Mouse (Mus musculus): Measurements from ENCODE around the gene Anpep.

GRCm38 (mm10) chr7:79866294-79867000 is 5.6 kb upstream of the Anpep start:
- TF ChIP-seq CTCF (IDR thresholded peaks at IDR 0.05; ENCODE audit: insufficient read depth, low read length) (no peak), POLR2A (IDR thresholded peaks at IDR 0.05; ENCODE audit: borderline replicate concordance, extremely low read depth, low read depth, low read length) (no peak)

Data from lung, adult 2 months (tissue).